Mouse (Mus musculus): ENCODE results near the gene Laptm4a. TPM values are rescaled to one million over a fixed set of nuclear protein-coding genes. Genes with fewer than 3 reads are reported as not detected.
A peak's percentile ranks its signal among the peaks of the same experiment; 100 is the strongest.

Gene Laptm4a
- total RNA-seq, 1 experiment: 238 TPM

GRCm38 (mm10) chr12:8975076-8975475, 53.6 kb downstream of the Laptm4a start:
- peak; percentile 38 for DNase-seq (ENCODE audit: low read depth, low spot score)
- in situ Hi-C loops (cut with MboI; ENCODE audit: low sequenced_read_pairs in 2 of 2, unreplicated experiment in 2 of 2): no loop called here
- H3K9ac ChIP-seq (ENCODE audit: insufficient read depth, low read depth, low read length, poor library complexity, severe bottlenecking): peak overlapping the region; percentile 77; the same call in 1 of the 2 replicates
- no peak overlapping the region for H3K27ac ChIP-seq (ENCODE audit: insufficient read depth, low read depth, low read length, poor library complexity, severe bottlenecking)
- peaks cover 5% of the 10 kb centered on the region for H3K36me3 ChIP-seq (ENCODE audit: control insufficient read depth, insufficient read depth, low read length, poor library complexity, severe bottlenecking)
- peak overlapping the region; percentile 85 to 93; a peak in 3 of 4 replicates for H3K4me3 ChIP-seq (ENCODE audit: insufficient read depth in 1 of 2, low read depth in 1 of 2, low read length in 2 of 2, poor library complexity in 1 of 2, severe bottlenecking in 1 of 2)
- H3K9me3 ChIP-seq (ENCODE audit: control insufficient read depth, insufficient read depth, low read depth, low read length): no peaks in the 10 kb centered on the region
- TF ChIP-seq MAFK (IDR thresholded peaks at IDR 0.05; ENCODE audit: insufficient read depth, low read depth, low read length) (no peak), ZC3H11A (IDR thresholded peaks at IDR 0.05; ENCODE audit: borderline replicate concordance, low read depth, low read length) (0 out of 2 replicates have a peak, but pooled peaks have one; percentile 3)
- no peaks in the 10 kb centered on the region for H3K4me1 ChIP-seq (ENCODE audit: control insufficient read depth in 2 of 2, insufficient read depth in 2 of 2, low read length in 2 of 2, poor library complexity in 1 of 2)

Other genes starting within 250 kb of the Laptm4a start
- 74.8 and 75.2 TPM in 2 replicates for gene Pum2, start 247.5 kb upstream of the Laptm4a start, total RNA-seq (2012; rRNA removed)
- 70.7 and 112 TPM in 2 replicates for gene Sdc1, start 150.3 kb upstream of the Laptm4a start, total RNA-seq (2012; rRNA removed)
- gene Matn3, start 26.3 kb downstream of the Laptm4a start, total RNA-seq (2012; rRNA removed): 2.5 and 5.3 TPM in 2 replicates
- gene Wdr35, start 52.2 kb downstream of the Laptm4a start, total RNA-seq (2012; rRNA removed): 22.3 and 27.1 TPM in 2 replicates
- gene Ttc32, start 108.3 kb downstream of the Laptm4a start, total RNA-seq (2012; rRNA removed): 4.7 and 6.7 TPM in 2 replicates